Mouse (Mus musculus) thymus, postnatal 0 days (tissue): ENCODE results near the gene Slc37a3. TPM values are rescaled to one million over a fixed set of nuclear protein-coding genes. Genes with fewer than 3 reads are reported as not detected.

Experiments
- DNase-seq: peaks from one replicate; pipeline ENCODE4 v3.0.0-alpha.2; 2015; ENCODE audit warnings: low spot score
- polyA plus RNA-seq: library from polyadenylated mRNA; unstranded; fragments of >200 nt; fragmentation: Nextera tagmentation; extraction: Ambion mirVana; gene quantifications from 2 replicates; pipeline ENCODE4 v1.2.1, GENCODE M21; 2015

The Slc37a3 gene
- polyA plus RNA-seq, 1 experiment from 2014 or later = 32.1 TPM

- no peak for DNase-seq
Observed at GRCm38 (mm10) chr6:39319061-39319761, 58.3 kb downstream of the Slc37a3 start.

GRCm38 (mm10) chr6:39318631-39319010 is 58.9 kb downstream of the Slc37a3 start:
- no peak for DNase-seq

DNA sequence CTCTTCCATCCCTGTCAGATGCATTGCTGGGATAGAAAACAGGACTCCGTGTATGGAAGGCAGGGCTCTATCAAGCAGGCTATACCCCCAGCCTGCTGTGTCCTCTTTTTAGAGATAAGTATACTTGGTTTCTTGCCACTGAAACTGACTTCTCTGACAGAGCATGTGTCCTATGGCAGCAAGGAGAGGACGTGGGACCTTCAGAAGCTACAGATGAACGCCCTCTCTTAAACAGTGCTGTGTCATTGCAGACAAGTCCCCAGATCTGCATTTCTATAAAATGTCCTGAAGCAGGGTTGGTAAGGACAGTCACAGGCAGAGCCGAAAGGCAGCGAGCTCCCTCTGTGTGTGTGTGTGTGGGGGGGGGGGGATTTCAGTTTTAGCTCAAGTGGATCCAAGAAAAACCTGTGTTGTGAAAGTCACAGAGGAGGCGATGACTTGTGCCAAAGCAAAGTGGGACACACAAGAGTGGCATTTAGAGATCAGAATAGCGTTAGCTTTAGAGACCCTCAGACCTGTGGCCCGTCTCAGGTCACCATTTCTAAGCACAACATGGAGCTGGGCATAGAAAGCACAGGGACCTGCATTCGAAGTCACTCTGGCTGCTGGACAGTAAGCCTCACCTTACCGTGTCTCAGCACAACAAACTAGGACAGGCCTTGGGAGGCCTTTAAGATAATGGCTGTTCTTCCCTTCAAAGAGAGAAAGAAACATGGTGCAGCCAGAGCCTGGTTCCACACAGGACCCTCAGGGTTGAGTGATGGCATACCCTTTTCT is 59.4 kb downstream of the Slc37a3 start:
- DNase-seq = no peak

DNA sequence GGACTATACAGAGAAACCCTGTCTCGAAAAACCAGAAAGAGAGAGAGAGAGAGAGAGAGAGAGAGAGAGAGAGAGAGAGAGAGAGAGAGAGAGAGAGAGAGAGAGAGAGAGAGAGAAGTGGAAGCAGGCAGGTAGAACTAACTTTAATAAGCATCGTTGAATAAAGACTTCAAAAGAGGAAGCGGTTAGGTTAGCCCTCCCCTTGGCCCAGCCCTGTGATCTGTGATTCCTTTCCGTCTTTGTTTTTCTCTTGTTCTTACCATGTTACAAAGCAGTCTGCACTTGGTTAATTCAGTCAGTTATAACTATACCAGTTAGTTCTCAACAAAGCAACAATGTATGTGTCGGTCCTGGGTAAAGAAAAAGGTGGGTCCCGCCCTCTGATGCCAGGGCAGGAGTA is 61.4 kb downstream of the Slc37a3 start:
- DNase-seq = peak; percentile 24

DNA sequence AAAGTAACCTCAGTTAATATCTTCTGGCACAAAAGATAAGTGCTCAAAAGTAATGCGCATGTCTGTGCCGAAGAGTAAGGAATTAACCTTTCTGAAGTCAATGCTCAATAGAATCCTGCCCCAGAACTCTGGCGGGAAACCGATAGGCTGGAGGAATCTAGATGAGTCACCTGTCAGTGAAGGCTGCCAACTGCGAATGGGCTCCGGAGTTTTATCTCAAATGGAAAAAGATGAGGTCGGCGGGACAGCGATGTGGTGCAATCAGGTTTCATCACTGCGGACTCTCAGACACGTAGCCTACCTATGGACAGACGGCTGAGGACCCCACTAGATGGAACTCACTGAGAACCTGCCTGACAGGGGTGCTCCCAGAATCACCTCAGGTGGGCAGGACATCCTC is 63.0 kb downstream of the Slc37a3 start:
- DNase-seq = no peak

DNA sequence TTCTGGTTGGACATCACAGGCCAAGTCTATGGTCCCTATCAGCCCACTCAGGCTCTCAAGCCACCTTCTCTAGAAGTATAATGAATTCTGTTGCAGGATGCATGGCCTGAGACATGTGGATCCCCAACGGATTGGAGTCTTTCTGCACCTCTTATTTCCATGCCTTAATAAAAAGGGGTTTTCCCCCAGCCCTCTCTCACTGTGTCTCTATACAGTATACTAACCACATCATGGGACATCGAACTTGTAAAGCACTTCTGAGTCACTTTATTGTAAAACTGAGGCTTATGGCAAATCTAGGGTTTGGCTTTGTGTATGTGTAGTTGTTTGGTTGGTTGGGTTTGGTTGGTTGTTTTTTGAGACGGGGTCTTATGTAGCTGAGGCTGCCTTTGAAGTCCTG is 65.7 kb downstream of the Slc37a3 start:
- DNase-seq = no peak

GRCm38 (mm10) chr6:39304371-39304874 is 73.1 kb downstream of the Slc37a3 start:
- no peak for DNase-seq

- DNase-seq = no peak
Observed at GRCm38 (mm10) chr6:39301484-39301883, 76.0 kb downstream of the Slc37a3 start.

DNA sequence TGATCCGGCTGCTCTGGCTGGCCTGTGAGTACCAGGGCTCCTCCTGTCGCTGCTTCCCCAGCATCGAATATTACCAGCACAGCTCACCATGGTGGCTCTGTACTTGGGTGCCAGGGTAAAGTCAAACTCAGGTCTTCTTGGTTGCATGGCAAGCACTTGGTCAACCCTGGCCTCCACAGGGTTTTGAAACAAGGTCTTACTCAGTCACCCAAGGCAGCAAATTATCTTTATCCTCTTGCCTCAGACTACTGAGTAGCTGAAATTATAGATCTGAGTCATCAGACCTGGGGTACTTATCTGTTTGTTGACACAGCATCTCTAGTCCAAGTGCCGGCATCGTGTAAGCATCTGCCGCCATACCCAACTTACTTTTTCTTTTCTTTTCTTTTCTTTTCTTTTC is 80.4 kb downstream of the Slc37a3 start:
- DNase-seq = no peak

- peak; percentile 61 for DNase-seq
Observed at GRCm38 (mm10) chr6:39296474-39296873, 81.0 kb downstream of the Slc37a3 start.

DNA sequence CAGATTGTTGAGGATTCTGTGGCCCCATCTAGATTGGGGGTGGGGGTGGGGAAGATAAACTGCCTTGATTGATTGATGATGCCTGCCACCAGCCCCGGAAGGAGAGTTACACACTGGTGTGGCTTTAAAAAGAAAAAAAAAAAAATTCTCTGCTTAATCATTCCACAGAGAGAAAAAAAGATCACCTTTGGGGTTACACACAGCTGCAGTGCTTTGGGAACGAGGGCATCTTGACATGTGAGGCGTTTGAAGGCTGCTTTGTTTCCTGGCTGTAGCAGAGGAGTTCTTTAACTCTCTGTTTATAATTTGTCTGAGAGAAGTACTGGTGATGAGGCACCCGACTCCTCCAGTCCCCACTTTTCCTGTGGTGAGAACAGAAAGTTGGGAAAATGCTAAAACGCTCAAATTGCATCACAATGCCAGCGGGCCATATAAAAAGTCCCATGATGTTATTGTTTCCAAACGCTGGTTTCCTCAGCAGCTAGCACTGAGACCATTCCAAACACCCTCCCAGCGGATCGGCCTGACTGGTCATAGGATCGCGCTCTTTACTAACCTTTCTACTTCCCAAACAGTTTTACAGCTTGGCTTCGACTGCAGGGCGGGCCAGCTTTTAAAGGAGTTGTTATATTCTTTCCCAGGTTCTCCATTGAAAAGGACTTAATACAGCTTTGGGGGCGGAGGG is 81.6 kb downstream of the Slc37a3 start:
- peak; percentile 65 for DNase-seq

DNA sequence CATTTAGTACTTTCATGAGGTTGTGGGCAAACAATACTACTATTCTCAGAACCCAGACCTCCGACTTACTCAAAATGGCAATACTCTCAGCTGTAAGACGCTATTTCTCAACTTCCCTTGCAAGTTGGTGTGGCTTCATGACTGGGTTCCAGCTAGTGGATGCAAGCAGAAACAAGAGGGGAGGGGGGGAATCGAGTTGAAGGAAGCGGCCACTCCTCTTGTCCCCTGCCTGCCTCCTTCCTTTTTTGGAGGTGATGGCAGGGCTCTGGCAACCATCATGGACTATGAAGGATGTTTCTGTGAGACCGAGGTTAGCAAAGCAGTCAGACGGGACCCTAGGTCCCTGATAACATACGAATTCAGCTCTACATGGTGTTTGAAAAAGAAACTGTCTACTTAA is 87.8 kb downstream of the Slc37a3 start:
- DNase-seq = no peak

DNA sequence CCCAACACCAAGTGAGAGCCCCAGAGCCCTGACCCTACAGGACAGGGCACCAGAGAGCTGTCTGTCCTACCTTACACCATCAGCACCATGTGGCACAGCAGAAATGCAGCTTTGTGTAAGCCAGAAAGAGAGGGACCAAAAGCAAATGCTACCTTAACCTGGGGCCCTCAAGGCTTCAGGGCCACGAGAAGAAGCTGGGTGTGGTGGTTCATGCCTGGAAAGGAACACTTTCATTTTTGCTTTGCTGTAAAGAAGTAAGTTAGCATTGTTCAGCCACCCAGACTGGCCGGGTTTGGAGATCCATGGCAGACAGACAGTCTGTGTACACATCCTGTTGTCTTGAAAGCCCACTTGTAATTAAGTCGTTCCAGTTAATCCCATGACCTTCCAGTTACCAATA is 89.7 kb downstream of the Slc37a3 start:
- DNase-seq = no peak

- peak; percentile 62 for DNase-seq
Observed at GRCm38 (mm10) chr6:39286732-39287083, 90.8 kb downstream of the Slc37a3 start.

- DNase-seq = peak; percentile 68
Observed at GRCm38 (mm10) chr6:39286053-39286731, 91.3 kb downstream of the Slc37a3 start.

DNA sequence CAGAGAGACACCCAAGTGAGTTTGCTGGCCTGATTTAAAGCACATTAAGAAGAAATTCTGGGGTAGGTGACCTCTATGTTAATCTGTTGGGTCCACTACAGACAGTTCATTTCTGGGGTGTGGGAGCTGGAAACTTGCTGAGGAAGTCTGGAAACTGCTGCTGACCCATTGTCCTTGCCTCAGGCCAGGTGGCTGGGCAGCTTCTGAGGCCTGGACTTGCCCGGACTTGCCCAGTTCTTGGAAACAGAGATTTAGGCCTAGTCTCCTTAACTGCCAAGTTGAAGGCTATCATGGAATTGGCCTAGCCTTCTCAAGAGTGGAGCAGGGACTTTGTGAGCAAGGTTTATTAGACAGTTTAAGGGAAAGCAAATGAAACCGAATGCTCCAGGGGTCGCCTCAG is 92.6 kb downstream of the Slc37a3 start:
- DNase-seq = no peak

Other genes with a start within 250 kb of the Slc37a3 start
- 4.1 and 5.8 TPM in 2 replicates for gene Kdm7a, start 170.9 kb downstream of the Slc37a3 start, polyA plus RNA-seq
- 22.3 and 24.9 TPM in 2 replicates for gene Rab19, start 3.5 kb upstream of the Slc37a3 start, polyA plus RNA-seq
- gene Mkrn1, start 42.8 kb upstream of the Slc37a3 start, polyA plus RNA-seq = 80.3 and 91.5 TPM in 2 replicates
- gene Dennd2a, start 180.2 kb upstream of the Slc37a3 start, polyA plus RNA-seq = 2.1 and 2.6 TPM in 2 replicates
- 27.9 and 29.0 TPM in 2 replicates for gene Adck2, start 196.2 kb upstream of the Slc37a3 start, polyA plus RNA-seq
- 2.3 and 2.7 TPM in 2 replicates for gene Gm42420, start 208.1 kb upstream of the Slc37a3 start, polyA plus RNA-seq
- 335 and 367 TPM in 2 replicates for gene Ndufb2, start 214.9 kb upstream of the Slc37a3 start, polyA plus RNA-seq